Mouse (Mus musculus) megakaryocyte, embryonic 14.5 days (primary cell): ENCODE results near the gene Gbe1.

Experiments
- FLI1 ChIP-seq: IDR thresholded peaks from 2 replicates; pipeline ENCODE4 v1.6.1; 2012; ENCODE audit warnings: low read length, inconsistent platforms, mixed read lengths
- GATA1 ChIP-seq: IDR thresholded peaks from 3 replicates; pipeline ENCODE4 v1.6.1; 2012; ENCODE audit warnings: mixed read lengths, low read length, inconsistent platforms, borderline replicate concordance

DNA sequence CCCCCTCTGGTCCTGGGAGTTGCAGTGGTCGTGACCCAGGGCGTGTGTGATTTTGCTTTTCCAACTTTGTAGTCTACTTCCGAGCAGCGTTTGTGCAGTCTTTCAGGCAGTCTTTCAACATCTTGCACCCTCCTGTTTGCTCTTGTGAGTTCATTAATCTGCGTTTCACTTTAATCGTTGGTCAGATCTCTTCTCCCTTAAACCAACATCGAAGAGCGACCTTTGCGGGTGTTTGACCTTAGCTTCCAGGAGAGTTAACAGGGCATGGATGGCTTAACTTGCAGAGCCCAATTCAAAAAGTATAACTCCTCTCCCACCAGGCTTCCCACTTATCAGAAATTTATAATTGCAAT lies 805 bp downstream of the Gbe1 start:
- TF ChIP-seq GATA1 (no peak), FLI1 (no peak)
